Mouse (Mus musculus): ENCODE results near the gene Gm21149. TPM values are rescaled to one million over a fixed set of nuclear protein-coding genes. Genes with fewer than 3 reads are reported as not detected.
"Not testable (repeated sequence)": the region's sequence is repeated elsewhere in the genome, so short reads cannot be mapped to it uniquely, and the experiment has no call there.

The Gm21149 gene
- polyA plus RNA-seq, 1 experiment = not detected

DNA sequence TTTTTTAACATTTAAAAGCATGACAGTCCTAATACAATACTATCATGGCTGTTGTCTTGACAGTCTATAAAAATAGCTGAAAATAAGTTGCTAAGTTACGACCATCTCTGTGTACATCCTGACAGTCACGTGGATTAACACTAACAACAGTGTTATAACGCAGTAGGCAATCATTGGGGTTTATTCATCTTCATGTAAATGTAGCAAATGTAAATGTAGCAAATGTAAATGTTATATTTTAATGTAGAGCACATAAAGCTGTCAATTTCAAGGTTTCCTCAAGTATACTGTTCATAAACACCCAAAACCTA is 30.9 kb upstream of the Gm21149 start:
- H3K36me3 ChIP-seq (ENCODE audit: control insufficient read depth, insufficient read depth, low read length) = no peaks in the 10 kb centered on the region
- no peak overlapping the region for H3K27ac ChIP-seq (ENCODE audit: insufficient read depth, low read length)
- no peaks in the 10 kb centered on the region for H3K4me1 ChIP-seq (ENCODE audit: control insufficient read depth, insufficient read depth, insufficient read length)
- no peak for DNase-seq (ENCODE audit: low read depth in 1 of 2, low spot score in 2 of 2)
- no peaks in the 10 kb centered on the region for H3K27me3 ChIP-seq (ENCODE audit: control insufficient read depth, insufficient read depth, low read length)
- TF ChIP-seq CTCF (IDR thresholded peaks at IDR 0.05; ENCODE audit: extremely low read depth, insufficient read depth, insufficient read length, insufficient replicate concordance) = no peak
- no peak for TF ChIP-seq POLR2A (IDR thresholded peaks at IDR 0.05; ENCODE audit: low read depth, low read length)
- H3K4me3 ChIP-seq (ENCODE audit: extremely low read depth, insufficient read depth, insufficient read length) = no peak overlapping the region
- WGBS = 80% methylated on average over 3 of the region's 3 CpGs

DNA sequence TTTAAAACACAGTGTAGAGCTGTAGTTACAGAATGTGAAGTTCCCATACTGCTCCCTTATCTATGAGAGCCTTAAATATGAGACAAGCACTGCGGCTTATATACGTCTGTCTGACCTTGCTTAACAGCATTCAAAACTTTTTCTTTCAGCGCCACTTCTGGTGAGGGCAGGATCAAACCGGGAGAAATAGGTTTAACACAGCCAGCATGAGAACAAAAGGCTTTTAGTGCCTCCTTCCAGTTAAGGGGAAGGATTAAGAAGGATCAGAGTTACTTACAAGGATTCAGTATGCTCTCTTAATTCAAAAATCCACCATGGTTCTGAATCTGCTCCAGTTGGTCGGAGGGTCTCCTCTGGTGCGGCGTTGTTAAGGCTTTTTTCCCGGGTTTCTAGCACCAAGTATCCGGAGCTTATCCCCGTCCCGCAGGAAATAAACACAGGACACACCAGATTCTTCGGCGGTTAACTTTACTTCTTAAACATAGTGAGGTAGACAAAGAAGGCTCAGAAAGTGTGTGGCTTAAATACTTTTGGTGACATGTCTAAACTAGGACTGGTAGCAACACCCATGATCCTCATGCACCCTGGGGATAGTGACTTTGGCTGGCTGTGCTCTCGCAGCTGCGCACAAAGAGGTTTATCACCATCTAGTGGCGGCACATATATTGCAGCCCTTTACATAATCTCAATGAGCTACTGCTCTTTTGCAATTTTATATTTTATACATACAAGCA is 30.4 kb upstream of the Gm21149 start:
- 48% methylated on average over 16 of the region's 16 CpGs for WGBS

GRCm38 (mm10) chr5:15498774-15499400 is 22.6 kb upstream of the Gm21149 start:
- DNase-seq (ENCODE audit: low read depth in 1 of 2, low spot score in 2 of 2) = not testable (repeated sequence)
- WGBS = 27% methylated on average over 5 of the region's 5 CpGs

More for the DNA sequence above, 30.4 kb upstream of the Gm21149 start:
- H3K4me1 ChIP-seq (ENCODE audit: control insufficient read depth, insufficient read depth, insufficient read length) = no peaks in the 10 kb centered on the region
- no peaks in the 10 kb centered on the region for H3K27me3 ChIP-seq (ENCODE audit: control insufficient read depth, insufficient read depth, low read length)
- H3K4me3 ChIP-seq (ENCODE audit: extremely low read depth, insufficient read depth, insufficient read length) = no peak overlapping the region
- no peak overlapping the region for H3K27ac ChIP-seq (ENCODE audit: insufficient read depth, low read length)
- DNase-seq (ENCODE audit: low read depth in 1 of 2, low spot score in 2 of 2) = no peak
- TF ChIP-seq POLR2A (IDR thresholded peaks at IDR 0.05; ENCODE audit: low read depth, low read length) = no peak
- H3K36me3 ChIP-seq (ENCODE audit: control insufficient read depth, insufficient read depth, low read length) = no peaks in the 10 kb centered on the region

GRCm38 (mm10) chr5:15498350-15498749 is 22.0 kb upstream of the Gm21149 start:
- H3K4me3 ChIP-seq (ENCODE audit: extremely low read depth, insufficient read depth, insufficient read length); H3K27ac ChIP-seq (ENCODE audit: insufficient read depth, low read length); H3K27me3 ChIP-seq (ENCODE audit: control insufficient read depth, insufficient read depth, low read length); H3K4me1 ChIP-seq (ENCODE audit: control insufficient read depth, insufficient read depth, insufficient read length); H3K36me3 ChIP-seq (ENCODE audit: control insufficient read depth, insufficient read depth, low read length); DNase-seq (ENCODE audit: low read depth in 1 of 2, low spot score in 2 of 2): not testable (repeated sequence)
- 68% methylated on average over 3 of the region's 3 CpGs for WGBS

More at GRCm38 (mm10) chr5:15498774-15499400, 22.6 kb upstream of the Gm21149 start:
- not testable (repeated sequence) for H3K36me3 ChIP-seq (ENCODE audit: control insufficient read depth, insufficient read depth, low read length); H3K27me3 ChIP-seq (ENCODE audit: control insufficient read depth, insufficient read depth, low read length); H3K4me3 ChIP-seq (ENCODE audit: extremely low read depth, insufficient read depth, insufficient read length); H3K4me1 ChIP-seq (ENCODE audit: control insufficient read depth, insufficient read depth, insufficient read length); H3K27ac ChIP-seq (ENCODE audit: insufficient read depth, low read length)

GRCm38 (mm10) chr5:15490934-15491333 is 14.6 kb upstream of the Gm21149 start:
- not testable (repeated sequence) for DNase-seq (ENCODE audit: low read depth in 1 of 2, low spot score in 2 of 2); H3K27ac ChIP-seq (ENCODE audit: insufficient read depth, low read length); H3K36me3 ChIP-seq (ENCODE audit: control insufficient read depth, insufficient read depth, low read length); H3K4me3 ChIP-seq (ENCODE audit: extremely low read depth, insufficient read depth, insufficient read length); H3K27me3 ChIP-seq (ENCODE audit: control insufficient read depth, insufficient read depth, low read length); H3K4me1 ChIP-seq (ENCODE audit: control insufficient read depth, insufficient read depth, insufficient read length)
- 59% methylated on average over 2 of the region's 2 CpGs for WGBS

DNA sequence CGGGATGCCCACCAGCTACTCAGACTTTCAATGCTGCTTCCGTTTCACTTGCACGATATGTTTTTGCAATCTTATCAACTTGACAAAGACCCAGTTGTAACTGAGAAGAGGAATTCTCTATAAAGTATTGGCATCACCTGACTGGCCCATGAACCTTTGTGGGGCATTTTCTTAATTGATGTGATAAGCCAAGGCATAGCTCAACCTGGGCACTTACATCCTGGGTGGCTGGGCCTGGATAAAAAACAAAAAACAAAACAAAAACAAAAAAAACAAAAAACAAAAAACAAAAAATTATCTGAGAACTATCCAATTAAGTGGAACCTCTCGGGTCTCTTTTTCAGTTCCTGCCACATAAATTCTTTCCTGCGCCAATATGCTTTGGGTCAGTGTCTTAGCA is 12.4 kb upstream of the Gm21149 start:
- Histone ChIP-seq H3K27me3 (ENCODE audit: control insufficient read depth, insufficient read depth, low read length) (no peaks in the 10 kb centered on the region), H3K4me1 (ENCODE audit: control insufficient read depth, insufficient read depth, insufficient read length) (no peaks in the 10 kb centered on the region), H3K4me3 (ENCODE audit: extremely low read depth, insufficient read depth, insufficient read length) (no peak overlapping the region), H3K27ac (ENCODE audit: insufficient read depth, low read length) (no peak overlapping the region), H3K36me3 (ENCODE audit: control insufficient read depth, insufficient read depth, low read length) (no peaks in the 10 kb centered on the region)
- WGBS = 85% methylated on average over 5 of the region's 5 CpGs
- DNase-seq (ENCODE audit: low read depth in 1 of 2, low spot score in 2 of 2) = no peak
- no peak for TF ChIP-seq CTCF (IDR thresholded peaks at IDR 0.05; ENCODE audit: extremely low read depth, insufficient read depth, insufficient read length, insufficient replicate concordance)
- no peak for TF ChIP-seq POLR2A (IDR thresholded peaks at IDR 0.05; ENCODE audit: low read depth, low read length)

- DNase-seq (ENCODE audit: low read depth in 1 of 2, low spot score in 2 of 2); H3K27me3 ChIP-seq (ENCODE audit: control insufficient read depth, insufficient read depth, low read length); H3K36me3 ChIP-seq (ENCODE audit: control insufficient read depth, insufficient read depth, low read length); H3K27ac ChIP-seq (ENCODE audit: insufficient read depth, low read length); H3K4me1 ChIP-seq (ENCODE audit: control insufficient read depth, insufficient read depth, insufficient read length); H3K4me3 ChIP-seq (ENCODE audit: extremely low read depth, insufficient read depth, insufficient read length): not testable (repeated sequence)
- WGBS = 21% methylated on average over 2 of the region's 2 CpGs
Measured at GRCm38 (mm10) chr5:15484616-15485015, 8.3 kb upstream of the Gm21149 start.

DNA sequence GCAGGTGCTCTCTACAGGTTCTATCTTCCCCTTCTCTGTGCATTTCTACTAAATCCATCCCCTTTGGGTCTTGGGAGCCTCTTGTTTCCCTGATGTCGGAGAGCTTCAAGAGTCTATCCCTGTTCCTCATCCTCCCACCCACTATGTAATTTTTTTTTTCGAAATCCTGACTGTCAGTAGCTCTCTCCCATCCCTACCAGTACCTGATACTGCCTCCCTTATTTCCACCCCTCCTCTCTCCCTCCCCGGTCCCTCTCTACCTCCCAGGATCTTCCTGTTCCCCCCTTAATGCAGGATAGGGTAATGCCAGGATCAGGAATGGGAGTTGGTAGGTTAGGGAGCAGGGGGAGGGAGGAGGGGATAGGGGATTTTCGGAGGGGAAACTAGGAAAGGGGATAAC is 7.3 kb upstream of the Gm21149 start:
- not testable (repeated sequence) for H3K27me3 ChIP-seq (ENCODE audit: control insufficient read depth, insufficient read depth, low read length); H3K36me3 ChIP-seq (ENCODE audit: control insufficient read depth, insufficient read depth, low read length); H3K4me3 ChIP-seq (ENCODE audit: extremely low read depth, insufficient read depth, insufficient read length); DNase-seq (ENCODE audit: low read depth in 1 of 2, low spot score in 2 of 2); H3K27ac ChIP-seq (ENCODE audit: insufficient read depth, low read length); H3K4me1 ChIP-seq (ENCODE audit: control insufficient read depth, insufficient read depth, insufficient read length)
- 54% methylated on average over 4 of the region's 4 CpGs for WGBS

DNA sequence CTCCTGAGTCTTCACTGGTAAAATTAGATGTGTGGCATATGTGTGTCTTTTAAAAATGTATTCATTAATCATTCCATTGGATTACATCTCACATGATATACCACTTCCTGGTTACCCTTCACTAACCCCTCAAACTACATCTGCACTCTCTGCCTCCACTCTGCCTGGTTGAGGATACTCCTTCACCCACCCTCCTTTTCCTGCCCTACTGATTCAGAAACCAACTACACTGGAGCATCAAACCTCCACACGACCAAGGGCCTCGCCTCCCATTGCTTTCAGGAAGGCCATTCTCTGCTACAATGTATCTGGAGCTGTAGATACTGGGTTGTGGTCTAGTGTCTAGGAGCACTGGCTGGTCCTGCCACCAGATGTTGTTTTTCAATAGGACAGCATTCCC is 6.5 kb upstream of the Gm21149 start:
- DNase-seq (ENCODE audit: low read depth in 1 of 2, low spot score in 2 of 2) = peak in 1 of 2 experiments; percentile 3
- 46% methylated on average over 2 of the region's 2 CpGs for WGBS
- not testable (repeated sequence) for H3K27ac ChIP-seq (ENCODE audit: insufficient read depth, low read length); H3K36me3 ChIP-seq (ENCODE audit: control insufficient read depth, insufficient read depth, low read length); H3K4me3 ChIP-seq (ENCODE audit: extremely low read depth, insufficient read depth, insufficient read length); H3K27me3 ChIP-seq (ENCODE audit: control insufficient read depth, insufficient read depth, low read length); H3K4me1 ChIP-seq (ENCODE audit: control insufficient read depth, insufficient read depth, insufficient read length)

- not testable (repeated sequence) for H3K4me1 ChIP-seq (ENCODE audit: control insufficient read depth, insufficient read depth, insufficient read length); H3K4me3 ChIP-seq (ENCODE audit: extremely low read depth, insufficient read depth, insufficient read length); H3K27ac ChIP-seq (ENCODE audit: insufficient read depth, low read length); H3K27me3 ChIP-seq (ENCODE audit: control insufficient read depth, insufficient read depth, low read length); H3K36me3 ChIP-seq (ENCODE audit: control insufficient read depth, insufficient read depth, low read length); DNase-seq (ENCODE audit: low read depth in 1 of 2, low spot score in 2 of 2)
- WGBS = 79% methylated on average over 1 of the region's 1 CpGs
Measured at GRCm38 (mm10) chr5:15470141-15470540, 6.2 kb downstream of the Gm21149 start.

Measured in spleen, adult 2 months (tissue).